Mouse (Mus musculus): Measurements from ENCODE around the gene H2-M10.1. TPM values are rescaled to one million over a fixed set of nuclear protein-coding genes. Genes with fewer than 3 reads are reported as not detected.
"Not testable (repeated sequence)": the region's sequence is repeated elsewhere in the genome, so short reads cannot be mapped to it uniquely, and the experiment has no call there.

H2-M10.1 gene
- total RNA-seq (2014; fragmentation: Nextera tagmentation), result not detected in 2 replicates
- total RNA-seq (2017), result not detected in 2 replicates

DNA sequence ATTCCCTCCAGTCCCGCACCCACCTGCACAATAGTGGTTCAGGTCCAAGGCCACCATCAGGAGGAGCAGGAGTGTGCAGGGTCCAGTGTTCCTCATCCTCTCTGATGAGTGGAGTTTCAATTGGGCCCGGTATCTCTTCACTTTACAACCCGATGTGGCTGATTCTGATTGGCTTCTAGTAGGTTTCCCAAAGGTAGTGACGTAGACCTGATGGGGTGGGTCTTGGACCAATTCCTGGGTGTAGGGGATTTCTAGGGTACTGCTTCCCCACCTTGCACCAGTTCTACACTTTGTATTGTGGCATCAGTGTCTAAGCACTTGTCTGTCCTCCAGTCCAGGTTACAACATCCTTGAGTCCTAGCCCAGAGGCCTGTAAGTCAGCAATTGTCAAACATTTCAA, at the start of gene H2-M10.1:
H2-M10.1 (minus strand) TSS at position 101 of the 400 bp plus-strand sequence.
- no peak for ATAC-seq (replicated peaks; ENCODE audit: poor library complexity, severe bottlenecking)

GRCm38 (mm10) chr17:36368317-36368716, 42.4 kb upstream of the H2-M10.1 start, which contains the start of gene H2-M10.3:
H2-M10.3 (minus strand) TSS chr17:36368417.
- not testable (repeated sequence) for ATAC-seq (replicated peaks; ENCODE audit: poor library complexity, severe bottlenecking)

DNA sequence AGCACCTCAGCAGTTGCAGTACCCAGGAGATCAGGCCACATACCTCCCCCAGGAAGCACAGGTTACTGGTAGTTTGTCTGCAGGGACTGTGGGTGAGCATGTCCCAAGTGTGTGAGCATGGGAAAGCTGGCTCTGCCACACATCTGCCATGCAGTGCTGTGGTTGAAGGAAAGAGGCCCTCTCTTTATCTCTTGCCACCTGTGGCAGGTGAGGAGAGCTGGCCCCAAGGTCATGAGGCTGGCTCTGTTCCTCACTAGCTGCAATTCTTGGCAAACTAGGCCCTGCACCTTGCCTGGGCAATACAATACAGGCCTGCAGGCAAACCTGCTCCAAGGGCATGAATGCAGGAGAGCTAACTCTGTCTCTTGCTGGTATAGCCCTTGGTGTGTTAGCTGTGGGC, 36.4 kb upstream of the H2-M10.1 start:
- not testable (repeated sequence) for ATAC-seq (replicated peaks; ENCODE audit: poor library complexity, severe bottlenecking)

DNA sequence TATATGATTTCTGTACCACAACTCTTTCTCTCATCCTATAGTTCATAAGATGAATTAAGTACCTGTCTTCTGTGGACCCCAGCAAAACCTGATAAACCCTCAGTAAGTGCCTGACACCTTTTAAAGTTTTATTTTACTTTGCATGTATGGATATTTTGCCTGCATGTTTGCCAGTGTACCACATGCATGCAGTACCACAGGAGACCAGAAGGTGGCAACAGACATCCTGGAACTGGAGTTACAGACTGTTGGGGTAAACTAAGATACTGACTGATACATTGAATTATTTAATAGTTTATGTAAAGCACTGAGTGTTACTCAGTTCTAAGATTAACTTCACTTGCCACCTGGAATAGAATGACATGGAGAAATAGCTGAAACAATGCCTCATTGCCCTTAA, 31.6 kb upstream of the H2-M10.1 start:
- ATAC-seq (replicated peaks; ENCODE audit: poor library complexity, severe bottlenecking), result peak; percentile 73; the same call in 1 of the 2 replicates

GRCm38 (mm10) chr17:36355763-36356162, 29.8 kb upstream of the H2-M10.1 start:
- ATAC-seq (replicated peaks; ENCODE audit: poor library complexity, severe bottlenecking), result no peak

DNA sequence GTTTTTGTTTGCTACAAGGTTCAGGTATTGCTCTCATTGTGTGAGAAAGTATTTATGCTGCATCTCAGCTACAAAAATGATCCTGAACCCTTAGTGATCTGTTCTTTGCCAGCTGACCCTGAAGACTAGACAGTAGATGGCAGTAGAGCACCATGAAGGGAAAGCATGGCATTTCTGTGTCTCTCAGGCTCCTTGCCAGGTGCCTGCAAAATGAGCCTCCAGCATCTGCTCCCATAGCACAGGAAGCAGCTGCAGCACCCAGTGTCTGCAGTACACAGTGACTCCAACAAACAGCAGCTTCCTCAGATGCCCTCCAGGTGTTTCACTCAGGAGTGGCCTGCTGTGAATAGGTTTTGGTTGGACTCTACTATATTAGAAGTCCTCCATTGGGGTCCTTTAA, 29.4 kb upstream of the H2-M10.1 start:
- peak; percentile 81 for ATAC-seq (replicated peaks; ENCODE audit: poor library complexity, severe bottlenecking)

DNA sequence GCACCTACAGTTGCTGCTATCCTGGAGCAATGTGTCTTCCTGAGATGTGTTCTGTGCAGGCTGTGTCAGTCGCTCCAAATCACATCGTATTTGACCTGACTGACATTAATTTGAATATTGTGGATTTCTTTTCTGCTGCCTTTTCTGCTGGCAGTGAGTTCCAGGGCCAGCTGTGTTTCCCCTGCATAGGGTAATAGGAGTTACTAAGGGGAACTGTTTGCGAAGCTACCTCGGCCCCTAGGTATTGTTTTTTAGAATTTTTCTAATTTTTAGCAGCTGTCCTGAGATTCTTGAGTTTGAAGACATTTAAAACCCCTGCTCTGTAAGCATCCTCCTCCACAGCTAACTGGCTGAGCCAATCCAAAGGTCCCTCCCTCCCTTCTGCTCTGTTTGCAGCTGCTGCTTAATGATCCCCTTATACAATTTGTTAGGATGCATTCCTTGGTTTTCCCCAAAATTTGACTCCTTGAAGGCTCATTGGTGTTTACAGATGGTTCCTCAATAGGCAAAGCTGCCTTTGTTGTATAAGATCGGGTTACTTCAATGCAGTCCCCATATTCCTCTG, 10.2 kb downstream of the H2-M10.1 start:
- ATAC-seq (replicated peaks; ENCODE audit: poor library complexity, severe bottlenecking), result no peak

DNA sequence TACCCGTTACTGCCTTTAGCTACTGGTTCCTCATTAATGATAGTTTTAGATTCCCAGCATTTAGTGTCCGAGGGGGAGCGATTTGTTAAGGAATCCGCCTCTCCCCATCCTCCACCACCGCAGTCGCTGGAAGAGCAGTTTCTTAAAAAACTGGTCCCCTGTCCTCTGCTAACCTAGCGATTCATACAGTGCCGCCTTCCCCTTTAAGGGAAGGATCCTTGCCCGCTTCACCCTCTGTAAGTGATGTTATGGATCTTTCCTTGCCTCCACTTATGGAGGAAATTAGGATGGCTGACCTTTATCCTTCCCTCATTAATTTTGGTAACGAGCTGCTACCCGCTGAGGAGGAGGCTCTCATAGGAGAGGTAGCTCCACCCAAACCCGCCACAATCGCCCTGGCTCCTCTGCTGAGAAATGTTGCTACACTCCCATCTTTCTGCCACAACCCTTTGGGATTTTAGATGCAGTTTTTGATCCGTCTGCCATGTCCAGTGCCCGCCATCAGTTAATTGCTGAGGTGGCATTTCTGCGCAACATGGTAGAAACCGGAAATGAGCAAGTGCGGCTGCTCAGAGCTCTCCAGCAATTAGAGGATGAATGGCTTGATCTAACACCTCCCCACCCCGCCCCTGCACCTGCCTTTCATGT, 10.8 kb downstream of the H2-M10.1 start:
- ATAC-seq (replicated peaks; ENCODE audit: poor library complexity, severe bottlenecking), result peak; percentile 77

DNA sequence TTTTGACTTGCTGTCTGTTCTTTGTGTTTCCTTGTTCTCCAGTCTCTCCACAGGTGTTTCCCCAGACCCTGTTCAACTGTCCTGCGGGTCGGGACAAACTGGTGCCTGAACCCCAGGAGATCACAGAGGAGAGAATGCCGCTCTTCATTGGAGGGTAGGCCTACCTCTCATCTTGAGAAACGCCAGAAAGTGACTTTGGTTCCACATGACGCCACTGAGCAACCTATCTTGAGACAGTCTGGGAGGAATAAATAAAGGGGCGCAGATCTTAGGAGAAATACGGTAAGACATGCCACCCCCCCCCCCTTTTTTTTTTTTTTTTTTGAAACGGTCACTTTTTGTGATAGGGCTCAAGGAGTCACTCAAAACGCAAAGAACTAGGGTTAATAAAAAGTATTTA, 11.4 kb downstream of the H2-M10.1 start:
- peak; percentile 62 for ATAC-seq (replicated peaks; ENCODE audit: poor library complexity, severe bottlenecking)

GRCm38 (mm10) chr17:36309293-36309692, 16.7 kb downstream of the H2-M10.1 start:
- ATAC-seq (replicated peaks; ENCODE audit: poor library complexity, severe bottlenecking), result no peak

- ATAC-seq (replicated peaks; ENCODE audit: poor library complexity, severe bottlenecking), result peak; percentile 77; the same call in 1 of the 2 replicates
Measured at GRCm38 (mm10) chr17:36308855-36309254, 17.1 kb downstream of the H2-M10.1 start.

- ATAC-seq (replicated peaks; ENCODE audit: poor library complexity, severe bottlenecking), result peak; percentile 55
Measured at GRCm38 (mm10) chr17:36286390-36286789, 39.6 kb downstream of the H2-M10.1 start, which contains the start of gene H2-M10.2. H2-M10.2 (minus strand) TSS chr17:36286490.

DNA sequence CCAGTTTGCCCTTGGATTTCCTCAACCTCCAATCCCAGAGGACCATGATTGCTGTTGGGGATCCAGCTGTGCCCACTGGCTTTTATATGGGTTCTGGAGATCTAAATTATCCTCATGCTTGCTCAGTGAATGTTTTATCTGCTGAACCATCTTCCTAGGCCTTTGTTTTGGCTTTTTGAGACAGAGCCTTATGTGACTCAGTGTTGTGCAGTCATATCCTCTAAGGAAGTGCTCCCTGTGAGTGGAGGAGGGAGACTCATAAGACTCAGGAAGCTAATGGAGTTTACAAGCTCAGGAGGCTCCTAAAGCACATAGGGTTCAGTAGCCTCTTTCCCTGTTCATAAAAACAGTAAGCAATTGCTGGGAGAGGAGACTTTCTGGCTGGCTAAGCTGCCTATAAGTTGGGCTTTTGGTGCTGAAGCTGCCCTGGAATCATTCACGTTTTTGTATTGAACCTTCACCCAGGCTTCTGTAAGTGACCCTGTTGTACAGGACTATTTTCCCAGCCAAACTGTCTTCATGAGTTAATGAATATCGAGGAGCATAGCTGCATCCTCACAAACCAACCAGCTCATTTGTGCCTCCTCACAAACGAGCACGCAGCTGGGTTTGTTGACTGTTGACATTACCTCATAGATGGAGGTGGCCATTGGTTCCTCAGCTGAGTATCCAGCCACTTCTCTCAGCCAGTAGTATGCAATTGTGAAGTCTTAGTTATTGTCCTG, 44.3 kb downstream of the H2-M10.1 start:
- no peak for ATAC-seq (replicated peaks; ENCODE audit: poor library complexity, severe bottlenecking)

DNA sequence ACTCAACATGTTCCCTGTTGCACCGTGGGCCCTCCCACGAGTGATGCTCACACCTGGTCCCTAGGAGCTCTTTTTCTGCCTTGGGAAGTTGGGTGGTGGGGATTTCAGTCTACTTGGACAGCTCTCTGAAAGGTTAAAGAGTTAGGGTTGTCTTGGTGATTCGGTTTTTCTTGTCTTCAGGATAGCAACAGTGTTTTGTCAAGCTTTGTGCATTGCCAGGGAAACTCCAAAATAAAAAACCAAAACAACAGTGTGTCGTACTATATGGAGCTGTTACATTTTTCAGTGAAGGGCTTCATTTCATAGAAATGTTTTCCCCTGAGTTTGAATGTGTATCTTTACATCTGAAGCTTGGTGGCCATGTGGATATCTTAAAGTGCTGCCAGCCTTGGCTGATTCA, 51.2 kb downstream of the H2-M10.1 start:
- no peak for ATAC-seq (replicated peaks; ENCODE audit: poor library complexity, severe bottlenecking)

DNA sequence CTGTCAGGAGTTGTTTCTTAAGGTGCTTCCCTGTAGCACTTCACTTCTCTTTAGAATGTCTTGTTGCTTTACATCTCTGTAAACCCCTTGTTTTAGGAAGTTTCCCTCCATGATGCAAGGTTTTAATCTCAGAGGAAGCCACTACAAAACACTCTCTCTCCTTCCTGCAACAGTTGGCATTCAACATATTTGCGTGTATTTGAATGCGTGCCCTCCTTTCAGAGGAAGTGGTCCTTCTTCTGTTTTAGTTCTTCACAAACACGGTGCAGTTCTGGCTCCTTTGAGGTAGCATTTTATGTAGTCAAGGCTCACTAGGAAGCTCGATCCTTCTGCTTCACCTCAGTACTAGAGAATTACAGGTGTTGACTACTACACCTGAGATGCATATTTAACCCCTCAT, 52.2 kb downstream of the H2-M10.1 start:
- ATAC-seq (replicated peaks; ENCODE audit: poor library complexity, severe bottlenecking), result peak; percentile 20

Other genes with a start within 250 kb of the H2-M10.1 start
- 0.58 TPM in 1 of 2 replicates, not detected in the other for gene Gm19684, start 204.5 kb downstream of the H2-M10.1 start, total RNA-seq (2014; fragmentation: Nextera tagmentation)
- gene Gm19684, start 204.5 kb downstream of the H2-M10.1 start, total RNA-seq (2017), result not detected in 2 replicates
- not detected in 2 replicates for gene Gm7030, start 196.7 kb downstream of the H2-M10.1 start, total RNA-seq (2014; fragmentation: Nextera tagmentation)
- gene Gm7030, start 196.7 kb downstream of the H2-M10.1 start, total RNA-seq (2017), result not detected in 2 replicates
- not detected in 2 replicates for gene Gm8909, start 157.6 kb downstream of the H2-M10.1 start, total RNA-seq (2014; fragmentation: Nextera tagmentation)
- gene Gm8909, start 157.6 kb downstream of the H2-M10.1 start, total RNA-seq (2017), result not detected in 2 replicates
- gene H2-T3, start 135.9 kb downstream of the H2-M10.1 start, total RNA-seq (2014; fragmentation: Nextera tagmentation), result not detected in 2 replicates
- not detected in 2 replicates for gene H2-T3, start 135.9 kb downstream of the H2-M10.1 start, total RNA-seq (2017)
- 54.4 and 61.3 TPM in 2 replicates for gene Rpp21, start 68.1 kb downstream of the H2-M10.1 start, total RNA-seq (2014; fragmentation: Nextera tagmentation)
- gene Rpp21, start 68.1 kb downstream of the H2-M10.1 start, total RNA-seq (2017), result 25.9 and 30.1 TPM in 2 replicates
- gene Trim39, start 53.9 kb downstream of the H2-M10.1 start, total RNA-seq (2014; fragmentation: Nextera tagmentation), result 18.4 and 23.3 TPM in 2 replicates
- 14.0 and 16.2 TPM in 2 replicates for gene Trim39, start 53.9 kb downstream of the H2-M10.1 start, total RNA-seq (2017)
- gene H2-M10.2, start 39.7 kb downstream of the H2-M10.1 start, total RNA-seq (2014; fragmentation: Nextera tagmentation), result not detected in 2 replicates
- not detected in 2 replicates for gene H2-M10.2, start 39.7 kb downstream of the H2-M10.1 start, total RNA-seq (2017)
- not detected in 2 replicates for gene H2-M10.3, start 42.3 kb upstream of the H2-M10.1 start, total RNA-seq (2014; fragmentation: Nextera tagmentation)
- gene H2-M10.3, start 42.3 kb upstream of the H2-M10.1 start, total RNA-seq (2017), result not detected in 2 replicates
- not detected in 2 replicates for gene H2-M10.4, start 136.2 kb upstream of the H2-M10.1 start, total RNA-seq (2014; fragmentation: Nextera tagmentation)
- not detected in 2 replicates for gene H2-M10.4, start 136.2 kb upstream of the H2-M10.1 start, total RNA-seq (2017)
- gene H2-M11, start 220.9 kb upstream of the H2-M10.1 start, total RNA-seq (2014; fragmentation: Nextera tagmentation), result not detected in 2 replicates
- not detected in 2 replicates for gene H2-M11, start 220.9 kb upstream of the H2-M10.1 start, total RNA-seq (2017)